Mouse (Mus musculus) adrenal gland, adult 8-10 months (tissue): ENCODE results near the gene Krt32. TPM values are rescaled to one million over a fixed set of nuclear protein-coding genes. Genes with fewer than 3 reads are reported as not detected.
A peak's percentile ranks its signal among the peaks of the same experiment; 100 is the strongest.

Experiments used
- DNase-seq: peaks from one replicate; pipeline ENCODE4 v3.0.0; 2022
- total RNA-seq, 4 experiments: library from RNA; stranded (reverse); gene quantifications; 2 replicates each; pipeline ENCODE4 v1.2.4; 2022

The Krt32 gene
- not detected for total RNA-seq

- DNase-seq, result no peak
These were observed at the start of gene Krt32 for GRCm38 (mm10) chr11:100087861-100088260. Gene Krt32 (minus strand): TSS chr11:100088226.

GRCm38 (mm10) chr11:100137693-100138092 lies 49.7 kb upstream of the Krt32 start:
- no peak for DNase-seq

- no peak for DNase-seq
These were observed 48.5 kb upstream of the Krt32 start for GRCm38 (mm10) chr11:100136559-100136958.

- DNase-seq, result no peak
These were observed 47.7 kb upstream of the Krt32 start, which contains the start of gene Krt15 for GRCm38 (mm10) chr11:100135731-100136130. Gene Krt15 (minus strand): TSS chr11:100135928.

- DNase-seq, result no peak
These were observed 36.9 kb upstream of the Krt32 start for GRCm38 (mm10) chr11:100124901-100125300.

- DNase-seq, result no peak
These were observed 33.4 kb upstream of the Krt32 start, which contains the start of gene Krt13 for GRCm38 (mm10) chr11:100121466-100121865. Gene Krt13 (minus strand): TSS chr11:100121566.

- DNase-seq, result no peak
These were observed 32.3 kb upstream of the Krt32 start for GRCm38 (mm10) chr11:100120331-100120730.

GRCm38 (mm10) chr11:100113742-100114029 lies 25.7 kb upstream of the Krt32 start:
- DNase-seq, result peak; percentile 54

GRCm38 (mm10) chr11:100112935-100113741 lies 25.1 kb upstream of the Krt32 start:
- DNase-seq, result no peak

GRCm38 (mm10) chr11:100105576-100106122 lies 17.6 kb upstream of the Krt32 start, which contains the start of gene Krt36:
Gene Krt36 (minus strand): TSS chr11:100105626.
- no peak for DNase-seq

- DNase-seq, result no peak
These were observed 14.8 kb upstream of the Krt32 start for GRCm38 (mm10) chr11:100102693-100103429.

GRCm38 (mm10) chr11:100100391-100100790 lies 12.4 kb upstream of the Krt32 start:
- no peak for DNase-seq

GRCm38 (mm10) chr11:100097819-100098218 lies 9.8 kb upstream of the Krt32 start:
- no peak for DNase-seq

- no peak for DNase-seq
These were observed 8.1 kb upstream of the Krt32 start, which contains the start of gene Krt35 for GRCm38 (mm10) chr11:100096141-100096540. Gene Krt35 (minus strand): TSS chr11:100096241.

GRCm38 (mm10) chr11:100088378-100089025 lies 476 bp upstream of the Krt32 start:
- DNase-seq, result no peak

GRCm38 (mm10) chr11:100073873-100074272 lies 14.2 kb downstream of the Krt32 start:
- no peak for DNase-seq

- no peak for DNase-seq
These were observed 20.6 kb downstream of the Krt32 start for GRCm38 (mm10) chr11:100067293-100068036.

- DNase-seq, result no peak
These were observed 21.6 kb downstream of the Krt32 start for GRCm38 (mm10) chr11:100066236-100067010.

GRCm38 (mm10) chr11:100058875-100059274 lies 29.2 kb downstream of the Krt32 start:
- no peak for DNase-seq

- DNase-seq, result peak; percentile 4
These were observed 32.1 kb downstream of the Krt32 start for GRCm38 (mm10) chr11:100055686-100056655.
